Mouse (Mus musculus) intestine, postnatal 0 days (tissue): ENCODE measurements around the gene Rac3. TPM values are rescaled to one million over a fixed set of nuclear protein-coding genes. Genes with fewer than 3 reads are reported as not detected.

Experiments used
- ATAC-seq: fragments of 200-750 bp; cut with Nextera tagmentation; 2 replicates; pipeline ENCODE4 v1.8.0; 2017; ENCODE audit warnings: mild to moderate bottlenecking, moderate TSS enrichment, moderate library complexity
- H3K27ac ChIP-seq: fragments of 300-500 bp; sonication (generic); 2 replicates; pipeline ENCODE4 v1.5.1; 2014; ENCODE audit warnings: mild to moderate bottlenecking, low read depth, low read length, moderate library complexity
- H3K27me3 ChIP-seq: fragments of 300-500 bp; sonication (generic); replicated peaks from 2 replicates; pipeline ENCODE4 v1.6.1; 2014; ENCODE audit warnings: low read length, mixed read lengths; ENCODE audit not compliant: control insufficient read depth, insufficient read depth
- H3K36me3 ChIP-seq: fragments of 300-500 bp; sonication (generic); 2 replicates; pipeline ENCODE4 v1.6.1; 2014; ENCODE audit warnings: mild to moderate bottlenecking, moderate library complexity; ENCODE audit not compliant: control insufficient read depth, insufficient read depth
- H3K4me1 ChIP-seq: fragments of 300-500 bp; sonication (generic); replicated peaks from 2 replicates; pipeline ENCODE4 v1.6.1; 2014; ENCODE audit warnings: antibody characterized with exemption, low read length, mixed read lengths; ENCODE audit not compliant: control insufficient read depth, insufficient read depth
- H3K4me2 ChIP-seq: fragments of 300-500 bp; sonication (generic); replicated peaks from 2 replicates; pipeline ENCODE4 v1.6.1; 2014; ENCODE audit warnings: low read depth, mild to moderate bottlenecking, moderate library complexity
- H3K4me3 ChIP-seq: fragments of 300-500 bp; sonication (generic); 2 replicates; pipeline ENCODE4 v1.5.1; 2014; ENCODE audit warnings: low read depth, low read length
- H3K9ac ChIP-seq: fragments of 300-500 bp; sonication (generic); 2 replicates; pipeline ENCODE4 v1.6.1; 2014; ENCODE audit warnings: mild to moderate bottlenecking, low read depth, low read length
- H3K9me3 ChIP-seq: fragments of 300-500 bp; sonication (generic); 2 replicates; pipeline ENCODE4 v1.6.1; 2016; ENCODE audit warnings: mixed run types; ENCODE audit not compliant: control insufficient read depth
- CTCF ChIP-seq: sonication (generic); IDR thresholded peaks from 2 replicates; pipeline ENCODE4 v1.5.1; 2016; ENCODE audit warnings: low read depth, mild to moderate bottlenecking, control low read depth, antibody characterized with exemption, moderate library complexity
- WGBS: fragments of 180-500 bp; shearing (Covaris S2); extraction: QIAGEN DNeasy Blood & Tissue Kit; methylation state at CpG from one replicate; pipeline ENCODE4 v1.1.7; 2014; 5-methylcytosine and 5-hydroxymethylcytosine counted together
- polyA plus RNA-seq: library from polyadenylated mRNA; unstranded; fragments of >200 nt; fragmentation: Nextera tagmentation; extraction: Ambion mirVana; gene quantifications from 2 replicates; pipeline ENCODE4 v1.2.1, GENCODE M21; 2015

The Rac3 gene
- polyA plus RNA-seq, 1 experiment from 2014 or later: 9.0 TPM

DNA sequence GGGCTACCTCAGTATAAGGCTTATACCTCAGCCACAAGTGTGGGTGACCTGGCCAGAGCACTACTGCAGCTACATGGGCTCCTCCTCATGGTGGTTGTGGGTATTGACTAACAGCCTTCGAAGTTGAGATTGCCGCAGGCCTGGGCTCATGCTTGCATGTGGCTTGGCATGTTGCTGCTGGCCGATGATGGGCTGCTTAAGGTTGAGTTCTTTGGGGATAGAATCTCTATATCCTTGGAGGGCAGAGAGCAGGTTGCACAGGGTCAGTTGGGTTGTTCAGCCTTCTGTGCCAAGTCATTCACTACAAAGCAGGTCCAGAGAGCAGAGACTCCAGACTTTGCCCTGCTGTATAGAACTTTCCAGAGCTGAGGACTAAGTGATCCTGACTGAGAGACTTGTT, 41.4 kb upstream of the Rac3 start:
- Histone ChIP-seq H3K27ac (peak overlapping the region; percentile 80), H3K27me3 (no peaks in the 10 kb centered on the region), H3K4me3 (no peak overlapping the region), H3K9me3 (no peaks in the 10 kb centered on the region), H3K36me3 (peaks cover 67% of the 10 kb centered on the region), H3K9ac (no peak overlapping the region), H3K4me1 (no peaks in the 10 kb centered on the region), H3K4me2 (no peak overlapping the region)
- peak; percentile 90 for ATAC-seq
- WGBS: 70% methylated on average over 3 of the region's 3 CpGs
- peak; percentile 73 for TF ChIP-seq CTCF

DNA sequence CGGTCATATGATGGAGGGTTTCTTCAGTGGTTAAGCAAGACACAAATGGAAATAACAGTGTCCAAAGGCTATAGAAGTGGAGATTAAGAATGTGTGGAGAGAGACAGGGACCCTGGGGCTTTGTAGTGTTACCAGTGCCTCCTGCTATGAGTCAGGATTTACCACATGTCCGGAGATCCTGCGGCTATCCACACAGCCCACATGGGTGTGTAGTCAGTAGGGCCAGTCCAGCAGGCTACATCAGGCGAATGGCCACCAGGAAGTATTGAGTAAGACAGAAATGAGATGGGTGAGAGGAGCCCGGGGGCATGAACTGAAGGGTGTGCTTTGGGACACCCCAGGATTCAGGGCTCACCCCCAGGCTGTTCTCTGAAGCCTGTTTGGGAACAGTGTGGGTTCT, 38.6 kb upstream of the Rac3 start:
- no peaks in the 10 kb centered on the region for H3K9me3 ChIP-seq
- TF ChIP-seq CTCF: no peak
- H3K27ac ChIP-seq: no peak overlapping the region
- no peaks in the 10 kb centered on the region for H3K27me3 ChIP-seq
- H3K4me2 ChIP-seq: no peak overlapping the region
- H3K9ac ChIP-seq: no peak overlapping the region
- no peak overlapping the region for H3K4me3 ChIP-seq
- ATAC-seq: no peak
- H3K36me3 ChIP-seq: peaks cover 80% of the 10 kb centered on the region
- no peaks in the 10 kb centered on the region for H3K4me1 ChIP-seq
- WGBS: 86% methylated on average over 5 of the region's 5 CpGs

DNA sequence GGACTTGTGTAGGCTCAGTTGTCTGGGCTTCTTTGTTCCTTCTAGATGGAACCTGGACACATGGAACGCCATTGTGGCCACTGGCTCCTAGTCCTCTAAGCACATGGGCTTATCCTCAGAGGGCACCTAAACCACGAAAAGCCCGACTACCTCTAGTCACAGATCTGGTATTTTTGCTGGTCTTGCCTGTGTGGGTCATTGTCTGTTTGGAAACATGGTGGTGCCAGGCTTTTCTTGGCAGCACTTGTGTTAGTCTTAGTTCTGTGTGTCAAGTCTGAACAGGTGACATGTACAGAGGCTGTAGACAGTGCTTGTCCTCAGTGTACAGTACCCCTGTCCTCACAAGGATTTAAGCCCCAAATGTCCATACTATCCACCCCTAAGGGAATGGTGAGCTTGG, 37.7 kb upstream of the Rac3 start:
- H3K4me1 ChIP-seq: no peaks in the 10 kb centered on the region
- H3K9me3 ChIP-seq: no peaks in the 10 kb centered on the region
- no peak for ATAC-seq
- H3K4me3 ChIP-seq: no peak overlapping the region
- no peak overlapping the region for H3K9ac ChIP-seq
- peaks cover 80% of the 10 kb centered on the region for H3K36me3 ChIP-seq
- WGBS: 97% methylated on average over 3 of the region's 3 CpGs
- no peak for TF ChIP-seq CTCF
- no peaks in the 10 kb centered on the region for H3K27me3 ChIP-seq
- no peak overlapping the region for H3K27ac ChIP-seq
- no peak overlapping the region for H3K4me2 ChIP-seq

DNA sequence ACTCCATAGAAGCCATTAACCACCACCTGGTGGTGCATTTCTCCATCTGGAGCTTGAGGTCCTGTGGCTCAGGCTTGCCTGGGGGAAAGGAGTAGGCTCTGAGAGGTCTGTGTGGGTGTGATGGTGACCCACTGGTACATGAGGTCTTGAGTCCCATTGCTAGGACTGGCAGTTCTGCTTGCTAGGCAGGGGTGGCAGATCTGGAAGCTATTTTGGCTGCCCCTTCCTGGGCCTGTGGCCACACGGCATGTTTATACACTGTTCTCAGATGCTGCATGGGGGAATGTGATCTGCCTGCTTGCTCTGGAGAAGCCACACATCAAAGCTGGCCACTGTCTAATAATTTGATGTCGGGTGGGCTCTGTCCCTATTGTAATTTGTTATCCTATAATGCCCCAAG, 37.2 kb upstream of the Rac3 start:
- Histone ChIP-seq H3K27ac (no peak overlapping the region), H3K4me3 (no peak overlapping the region), H3K36me3 (peaks cover 80% of the 10 kb centered on the region), H3K9ac (no peak overlapping the region), H3K27me3 (no peaks in the 10 kb centered on the region), H3K4me2 (no peak overlapping the region), H3K9me3 (no peaks in the 10 kb centered on the region), H3K4me1 (no peaks in the 10 kb centered on the region)
- 81% methylated on average over 2 of the region's 2 CpGs for WGBS
- no peak for ATAC-seq
- no peak for TF ChIP-seq CTCF

DNA sequence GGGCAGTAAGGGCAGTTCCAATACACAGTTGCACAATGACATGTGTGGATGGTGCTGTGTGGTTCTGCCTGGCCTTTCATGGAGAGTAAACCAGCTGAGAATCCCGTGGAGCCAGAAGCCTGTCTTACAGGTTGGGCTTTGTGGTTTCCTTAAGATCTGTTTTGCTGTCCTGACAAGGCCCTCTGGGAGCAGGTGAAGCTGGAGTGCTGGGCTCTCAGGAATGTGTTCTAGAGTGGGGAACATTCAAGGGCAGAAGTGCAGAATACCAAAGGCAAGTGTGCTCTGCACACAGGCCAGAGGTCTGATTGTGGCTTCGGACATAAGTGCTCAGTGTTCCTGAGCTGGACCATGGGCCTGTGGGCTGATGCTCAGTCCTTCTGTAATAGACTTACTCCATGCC, 36.6 kb upstream of the Rac3 start:
- WGBS: 83% methylated on average over 2 of the region's 2 CpGs
- no peak overlapping the region for H3K4me3 ChIP-seq
- no peaks in the 10 kb centered on the region for H3K4me1 ChIP-seq
- H3K27ac ChIP-seq: no peak overlapping the region
- no peak for ATAC-seq
- H3K9me3 ChIP-seq: no peaks in the 10 kb centered on the region
- no peak overlapping the region for H3K4me2 ChIP-seq
- TF ChIP-seq CTCF: no peak
- peaks cover 81% of the 10 kb centered on the region for H3K36me3 ChIP-seq
- H3K27me3 ChIP-seq: no peaks in the 10 kb centered on the region
- H3K9ac ChIP-seq: no peak overlapping the region

DNA sequence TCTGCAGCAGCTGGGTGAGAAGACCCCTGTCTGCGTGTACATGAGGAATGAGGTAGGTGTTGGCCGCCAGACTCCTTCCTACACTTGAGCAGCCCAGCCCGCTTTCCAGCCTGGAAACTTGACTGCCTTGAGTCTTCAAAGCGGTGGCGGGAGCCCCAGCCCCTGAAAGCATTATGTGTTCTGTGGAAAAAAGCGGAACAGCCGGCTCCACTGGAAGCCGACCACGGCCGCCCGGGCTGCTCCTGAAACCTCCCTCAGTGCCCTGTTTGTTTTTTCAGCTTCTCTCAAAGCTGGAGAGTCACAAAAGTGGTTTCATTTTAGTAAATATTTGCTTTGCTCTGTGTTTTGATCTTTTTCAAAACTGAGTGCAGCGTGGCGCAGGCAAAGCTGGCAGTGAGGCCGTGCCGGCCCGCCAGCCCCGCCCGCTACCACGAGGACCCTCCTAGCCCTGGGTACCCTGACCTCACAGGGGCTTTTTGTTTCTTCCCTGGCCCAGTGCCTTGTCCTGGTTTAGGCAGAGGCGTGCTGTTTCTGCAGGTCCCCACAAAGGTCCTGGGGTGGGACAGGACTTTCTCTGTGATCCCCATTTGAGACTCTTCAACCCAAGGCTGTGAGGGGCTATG, 34.5 kb upstream of the Rac3 start:
- Histone ChIP-seq H3K4me3 (no peak overlapping the region), H3K27ac (no peak overlapping the region), H3K9ac (no peak overlapping the region), H3K36me3 (peaks cover 69% of the 10 kb centered on the region), H3K4me1 (no peaks in the 10 kb centered on the region), H3K9me3 (no peaks in the 10 kb centered on the region), H3K27me3 (no peaks in the 10 kb centered on the region), H3K4me2 (no peak overlapping the region)
- WGBS: 74% methylated on average over 20 of the region's 20 CpGs
- ATAC-seq: no peak
- no peak for TF ChIP-seq CTCF

DNA sequence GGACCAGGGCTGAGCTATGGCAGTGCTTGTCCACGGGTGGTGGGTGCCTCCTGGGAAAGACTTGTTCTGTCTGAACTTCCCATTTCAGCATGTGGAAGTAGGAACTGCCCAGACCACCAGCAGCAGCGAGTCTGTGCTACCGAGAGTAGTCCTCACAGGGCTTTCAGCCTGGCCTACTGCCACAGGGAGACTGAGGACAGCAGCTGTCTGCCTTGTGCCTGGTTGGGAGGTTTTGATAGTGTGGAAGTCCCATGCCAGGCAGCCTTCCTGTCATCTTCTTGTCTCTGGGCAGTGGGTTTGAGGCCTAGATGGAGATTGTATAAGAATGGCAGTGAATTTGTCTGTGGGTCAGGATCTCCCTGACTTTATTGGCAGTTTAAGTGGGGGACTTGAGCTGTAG, 31.9 kb upstream of the Rac3 start:
- ATAC-seq: no peak
- no peak for TF ChIP-seq CTCF
- no peaks in the 10 kb centered on the region for H3K4me1 ChIP-seq
- 85% methylated on average over 3 of the region's 3 CpGs for WGBS
- H3K27ac ChIP-seq: no peak overlapping the region
- H3K27me3 ChIP-seq: no peaks in the 10 kb centered on the region
- H3K9me3 ChIP-seq: no peaks in the 10 kb centered on the region
- H3K4me3 ChIP-seq: no peak overlapping the region
- H3K36me3 ChIP-seq: peaks cover 55% of the 10 kb centered on the region
- no peak overlapping the region for H3K9ac ChIP-seq
- H3K4me2 ChIP-seq: no peak overlapping the region
